Mouse (Mus musculus) midbrain, postnatal 0 days (tissue): ENCODE measurements around the gene Sdk2. TPM values are rescaled to one million over a fixed set of nuclear protein-coding genes. Genes with fewer than 3 reads are reported as not detected.

ENCODE experiments used
- ATAC-seq: fragments of 200-750 bp; cut with Nextera tagmentation; 2 replicates; pipeline ENCODE4 v1.8.0; 2017; ENCODE audit warnings: moderate number of reproducible peaks, mild to moderate bottlenecking, moderate TSS enrichment, moderate library complexity; ENCODE audit not compliant: low FRiP score
- DNase-seq: peaks from one replicate; pipeline ENCODE4 v3.0.0-alpha.2; 2015; ENCODE audit warnings: low spot score
- H3K27ac ChIP-seq: fragments of 300-500 bp; sonication (generic); 2 replicates; pipeline ENCODE4 v1.5.1; 2014; ENCODE audit warnings: low read depth, mild to moderate bottlenecking, low read length, mixed read lengths
- H3K27me3 ChIP-seq: fragments of 300-500 bp; sonication (generic); 2 replicates; pipeline ENCODE4 v1.6.1; 2014; ENCODE audit warnings: low read length, control low read depth, mixed read lengths; ENCODE audit not compliant: insufficient read depth
- H3K36me3 ChIP-seq: fragments of 300-500 bp; sonication (generic); 2 replicates; pipeline ENCODE4 v1.6.1; 2014; ENCODE audit warnings: low read length, control low read depth, mixed read lengths; ENCODE audit not compliant: insufficient read depth
- H3K4me1 ChIP-seq: fragments of 300-500 bp; sonication (generic); 2 replicates; pipeline ENCODE4 v1.6.1; 2014; ENCODE audit warnings: mild to moderate bottlenecking, control low read depth, antibody characterized with exemption, low read length, mixed read lengths; ENCODE audit not compliant: insufficient read depth
- H3K4me2 ChIP-seq: fragments of 300-500 bp; sonication (generic); 2 replicates; pipeline ENCODE4 v1.6.1; 2014; ENCODE audit warnings: low read depth, mild to moderate bottlenecking, low read length, mixed read lengths; ENCODE audit not compliant: poor library complexity, severe bottlenecking
- H3K4me3 ChIP-seq: fragments of 300-500 bp; sonication (generic); 2 replicates; pipeline ENCODE4 v1.5.1; 2014; ENCODE audit warnings: low read depth, mild to moderate bottlenecking, low read length, moderate library complexity
- H3K9ac ChIP-seq: fragments of 300-500 bp; sonication (generic); replicated peaks from 2 replicates; pipeline ENCODE4 v1.6.1; 2014; ENCODE audit warnings: mild to moderate bottlenecking, low read length, moderate library complexity, mixed read lengths; ENCODE audit not compliant: poor library complexity, severe bottlenecking
- H3K9me3 ChIP-seq: fragments of 300-500 bp; sonication (generic); 2 replicates; pipeline ENCODE4 v1.6.1; 2016; ENCODE audit warnings: low read length, control low read depth
- CTCF ChIP-seq: IDR thresholded peaks from 2 replicates; pipeline ENCODE4 v1.5.1; 2016; ENCODE audit warnings: antibody characterized with exemption, mild to moderate bottlenecking
- WGBS: fragments of 180-500 bp; shearing (Covaris S2); extraction: QIAGEN DNeasy Blood & Tissue Kit; methylation state at CpG from one replicate; pipeline ENCODE4 v1.1.7; 2014; 5-methylcytosine and 5-hydroxymethylcytosine counted together
- polyA plus RNA-seq: library from polyadenylated mRNA; unstranded; fragments of >200 nt; fragmentation: Nextera tagmentation; extraction: Ambion mirVana; gene quantifications from 2 replicates; pipeline ENCODE4 v1.2.1, GENCODE M21; 2015
- total RNA-seq: library from RNA; depleted of rRNA; stranded (reverse); fragments of >200 nt; gene quantifications from 2 replicates; pipeline ENCODE4 v1.2.3, GENCODE M21; 2014

Sdk2 gene
- total and polyA plus RNA-seq, 2 experiments from 2014 or later, result 2.5 to 26.1 TPM

DNA sequence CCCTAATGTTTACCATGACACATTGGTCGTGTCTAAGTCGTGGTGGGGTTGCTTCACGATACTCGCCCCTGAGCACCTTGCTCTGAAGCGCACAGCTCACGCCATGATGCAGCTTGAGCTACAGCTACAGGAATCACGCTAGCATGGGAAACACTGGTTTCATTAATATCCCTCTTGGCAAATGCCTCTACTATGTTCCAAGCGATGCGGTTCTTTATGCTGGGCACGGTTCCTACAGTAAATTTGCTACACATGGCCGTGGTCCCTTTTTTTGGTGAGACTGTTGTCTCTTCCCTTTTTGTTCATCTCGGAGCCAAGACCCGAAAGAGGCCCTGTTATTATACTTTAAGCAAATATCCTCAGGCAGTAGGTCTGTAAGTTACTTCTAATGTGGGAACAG lies 295.7 kb downstream of the Sdk2 start:
- no peak for TF ChIP-seq CTCF
- 83% methylated on average over 13 of the region's 13 CpGs for WGBS
- no peak for ATAC-seq

DNA sequence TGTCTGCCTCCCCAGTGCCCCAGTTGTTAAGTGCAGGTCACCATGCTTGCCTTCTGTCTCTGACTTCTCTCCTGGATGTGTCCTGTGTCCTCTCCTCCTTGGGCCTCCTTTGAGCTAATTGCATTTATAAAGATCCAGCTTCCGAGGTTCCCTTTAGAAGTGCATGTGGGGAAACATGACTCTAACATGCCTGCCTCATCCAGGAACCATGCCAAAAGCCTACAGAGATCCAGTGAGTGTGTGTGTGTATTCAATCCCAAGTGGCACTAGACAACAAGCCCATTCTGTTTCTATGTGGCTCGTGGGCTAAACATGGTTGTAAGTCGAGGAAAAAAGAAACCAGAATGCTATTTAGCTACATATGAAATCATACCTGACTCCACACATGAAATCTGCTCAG lies 298.5 kb downstream of the Sdk2 start:
- Histone ChIP-seq H3K27ac (no peak overlapping the region), H3K4me1 (peaks cover 3% of the 10 kb centered on the region; the same call in 1 of the 2 replicates), H3K27me3 (no peaks in the 10 kb centered on the region), H3K9me3 (no peaks in the 10 kb centered on the region), H3K9ac (no peak overlapping the region), H3K36me3 (no peaks in the 10 kb centered on the region), H3K4me3 (no peak overlapping the region), H3K4me2 (no peak overlapping the region)
- no peak for TF ChIP-seq CTCF
- ATAC-seq (no peak), DNase-seq (no peak)
- 71% methylated on average over 3 of the region's 3 CpGs for WGBS

More for the DNA sequence above, 295.7 kb downstream of the Sdk2 start:
- H3K9me3 ChIP-seq, result no peaks in the 10 kb centered on the region
- no peak overlapping the region for H3K4me3 ChIP-seq
- DNase-seq, result no peak
- no peak overlapping the region for H3K9ac ChIP-seq
- H3K4me1 ChIP-seq, result peaks cover 3% of the 10 kb centered on the region; the same call in 1 of the 2 replicates
- no peaks in the 10 kb centered on the region for H3K36me3 ChIP-seq
- H3K27ac ChIP-seq, result no peak overlapping the region
- no peak overlapping the region for H3K4me2 ChIP-seq
- no peaks in the 10 kb centered on the region for H3K27me3 ChIP-seq

DNA sequence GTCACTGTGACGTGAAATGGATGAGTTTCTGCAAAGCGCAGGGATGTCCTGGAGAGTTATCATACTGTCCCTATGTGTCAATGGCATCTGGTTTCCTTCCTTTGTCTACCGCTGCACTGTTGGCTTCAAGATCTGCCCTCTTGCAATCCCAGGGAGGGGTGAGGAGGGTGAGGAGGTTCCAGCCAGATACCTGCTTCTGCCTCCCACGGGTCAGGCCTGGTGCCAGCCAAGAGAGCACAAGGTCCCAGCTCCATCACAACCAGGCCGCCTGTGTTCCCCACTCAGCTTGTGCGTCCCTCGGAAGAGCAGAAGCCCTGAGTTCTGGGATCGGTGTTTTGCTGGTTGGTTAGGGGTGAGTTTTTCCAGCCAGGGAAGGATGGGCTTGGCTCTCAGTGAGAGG lies 299.6 kb downstream of the Sdk2 start:
- ATAC-seq (no peak), DNase-seq (no peak)
- H3K36me3 ChIP-seq, result no peaks in the 10 kb centered on the region
- peaks cover 3% of the 10 kb centered on the region; the same call in 1 of the 2 replicates for H3K4me1 ChIP-seq
- no peaks in the 10 kb centered on the region for H3K27me3 ChIP-seq
- no peaks in the 10 kb centered on the region for H3K9me3 ChIP-seq
- no peak overlapping the region for H3K4me3 ChIP-seq
- H3K4me2 ChIP-seq, result no peak overlapping the region
- WGBS, result 68% methylated on average over 8 of the region's 8 CpGs
- no peak overlapping the region for H3K27ac ChIP-seq
- no peak for TF ChIP-seq CTCF
- no peak overlapping the region for H3K9ac ChIP-seq

DNA sequence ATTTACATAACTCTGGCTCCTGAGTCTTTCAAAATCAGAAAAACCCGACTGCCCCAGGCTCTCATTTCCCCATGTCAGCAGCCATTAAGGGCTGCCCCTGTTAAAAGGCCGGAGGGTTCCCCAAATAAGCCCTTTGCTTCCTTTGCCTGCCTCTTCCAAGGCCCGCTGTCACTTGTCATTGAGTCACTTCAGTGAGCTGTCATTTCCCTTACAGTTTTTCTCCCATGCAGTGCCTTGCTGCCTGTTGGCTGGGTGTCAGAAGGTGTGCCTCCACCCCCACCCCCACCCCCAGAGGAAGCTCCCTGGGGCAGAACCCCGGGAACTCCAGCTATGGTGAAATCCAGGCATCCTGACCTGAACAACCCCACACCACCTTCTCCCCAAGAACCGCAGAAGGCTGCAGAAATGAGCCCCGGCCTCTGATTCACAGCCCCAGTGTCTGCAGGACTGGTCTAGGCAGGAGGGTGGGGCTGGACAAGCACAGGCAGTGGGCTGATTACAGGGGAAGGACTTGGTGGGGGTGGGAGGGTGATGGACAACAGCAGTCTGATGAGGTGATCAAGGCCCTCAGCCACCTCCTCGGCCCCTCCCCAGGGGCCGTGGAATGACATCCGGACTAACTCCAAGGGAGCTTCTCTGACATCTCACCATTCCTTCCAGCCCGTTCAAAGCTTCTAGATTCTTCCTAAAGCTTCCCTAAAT lies 300.4 kb downstream of the Sdk2 start:
- WGBS, result 55% methylated on average over 10 of the region's 10 CpGs
- Histone ChIP-seq H3K27me3 (no peaks in the 10 kb centered on the region), H3K4me3 (no peak overlapping the region), H3K4me1 (peaks cover 3% of the 10 kb centered on the region; the same call in 1 of the 2 replicates), H3K27ac (no peak overlapping the region), H3K4me2 (no peak overlapping the region), H3K9me3 (no peaks in the 10 kb centered on the region), H3K36me3 (no peaks in the 10 kb centered on the region), H3K9ac (no peak overlapping the region)
- TF ChIP-seq CTCF, result no peak
- no peak for DNase-seq
- no peak for ATAC-seq

DNA sequence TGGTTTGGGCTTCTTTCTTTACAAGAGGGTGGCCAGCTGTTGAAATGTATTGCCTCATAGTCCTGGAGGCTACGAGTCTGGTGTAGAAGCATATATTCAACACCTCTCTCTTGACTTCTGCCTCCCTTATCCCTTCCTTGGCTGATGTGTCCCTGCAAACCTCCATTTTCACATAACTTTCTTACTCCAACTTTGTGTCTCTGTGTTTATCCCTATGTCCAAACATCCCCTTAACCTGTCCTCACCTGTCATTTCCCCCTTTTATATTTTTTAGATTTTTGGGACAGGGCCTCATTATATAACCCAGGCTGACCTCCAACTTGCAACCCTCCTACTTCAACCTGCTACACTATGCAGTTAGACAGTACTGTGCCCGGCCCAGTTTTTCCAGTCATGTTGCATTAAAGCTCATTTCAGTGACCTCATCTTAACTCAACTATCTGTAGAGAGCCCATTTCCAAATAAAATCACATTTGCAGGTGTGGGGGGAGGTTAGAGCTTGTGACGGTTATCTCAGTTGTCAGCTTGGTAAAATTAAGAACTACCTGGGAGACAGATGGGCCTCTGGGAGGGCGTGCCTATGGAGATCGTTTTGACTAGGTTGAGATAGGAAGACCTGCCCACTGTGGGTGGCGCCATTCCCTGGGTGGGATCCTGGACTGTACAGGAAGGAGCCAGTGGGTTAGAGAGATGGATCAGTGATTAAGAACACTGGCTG lies 302.6 kb downstream of the Sdk2 start:
- ATAC-seq, result no peak
- 90% methylated on average over 6 of the region's 6 CpGs for WGBS
- no peak overlapping the region for H3K27ac ChIP-seq
- H3K9ac ChIP-seq, result no peak overlapping the region
- H3K4me3 ChIP-seq, result no peak overlapping the region
- no peak for DNase-seq
- no peaks in the 10 kb centered on the region for H3K36me3 ChIP-seq
- no peaks in the 10 kb centered on the region for H3K27me3 ChIP-seq
- TF ChIP-seq CTCF, result no peak
- no peak overlapping the region for H3K4me2 ChIP-seq
- no peaks in the 10 kb centered on the region for H3K9me3 ChIP-seq
- H3K4me1 ChIP-seq, result peaks cover 3% of the 10 kb centered on the region; the same call in 1 of the 2 replicates

DNA sequence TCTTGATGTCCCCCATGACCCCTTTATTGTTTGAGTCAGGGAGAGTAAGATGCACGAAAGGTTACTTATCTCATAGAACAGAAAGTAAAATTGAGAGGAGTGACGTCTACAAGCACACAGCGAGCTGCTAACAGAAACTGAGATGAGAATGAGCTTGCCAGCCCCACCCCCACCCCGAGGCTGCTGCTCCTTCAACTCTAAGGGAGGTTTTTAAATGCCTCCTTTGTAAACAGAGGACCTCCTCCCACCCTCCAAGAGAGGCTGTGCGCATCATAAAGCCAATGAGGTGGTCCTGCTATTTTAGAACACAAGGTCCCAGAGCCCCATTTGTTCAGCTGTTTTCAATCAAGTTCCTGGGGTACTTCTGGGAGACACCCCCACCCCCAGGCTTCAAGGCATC lies 303.4 kb downstream of the Sdk2 start:
- 34% methylated on average over 5 of the region's 5 CpGs for WGBS
- no peak overlapping the region for H3K4me2 ChIP-seq
- no peak overlapping the region for H3K27ac ChIP-seq
- TF ChIP-seq CTCF, result no peak
- H3K4me1 ChIP-seq, result peaks cover 3% of the 10 kb centered on the region; the same call in 1 of the 2 replicates
- no peak for ATAC-seq
- no peaks in the 10 kb centered on the region for H3K9me3 ChIP-seq
- H3K36me3 ChIP-seq, result no peaks in the 10 kb centered on the region
- DNase-seq, result no peak
- no peak overlapping the region for H3K9ac ChIP-seq
- no peak overlapping the region for H3K4me3 ChIP-seq
- H3K27me3 ChIP-seq, result no peaks in the 10 kb centered on the region
